Mouse (Mus musculus): ENCODE results near the gene Paqr5. TPM values are rescaled to one million over a fixed set of nuclear protein-coding genes. Genes with fewer than 3 reads are reported as not detected.

Paqr5 gene
- polyA plus RNA-seq, 1 experiment = 15.9 TPM

- no peak for DNase-seq (ENCODE audit: low read depth)
These were observed 65.9 kb downstream of the Paqr5 start for GRCm38 (mm10) chr9:61960753-61961152.

GRCm38 (mm10) chr9:61959921-61960569 is 66.6 kb downstream of the Paqr5 start:
- no peak for DNase-seq (ENCODE audit: low read depth)

- no peak for DNase-seq (ENCODE audit: low read depth)
These were observed 71.9 kb downstream of the Paqr5 start for GRCm38 (mm10) chr9:61954707-61955106.

- DNase-seq (ENCODE audit: low read depth) = peak; percentile 47
These were observed 74.4 kb downstream of the Paqr5 start for GRCm38 (mm10) chr9:61952241-61952640.

GRCm38 (mm10) chr9:61947402-61948346 is 79.0 kb downstream of the Paqr5 start:
- no peak for DNase-seq (ENCODE audit: low read depth)

GRCm38 (mm10) chr9:61946623-61947401 is 79.8 kb downstream of the Paqr5 start, which contains the start of gene Kif23:
TSS of gene Kif23 (minus strand) at chr9:61946774.
- DNase-seq (ENCODE audit: low read depth) = peak; percentile 23

- DNase-seq (ENCODE audit: low read depth) = no peak
These were observed 80.6 kb downstream of the Paqr5 start for GRCm38 (mm10) chr9:61945973-61946611.

GRCm38 (mm10) chr9:61941054-61941453 is 85.6 kb downstream of the Paqr5 start:
- no peak for DNase-seq (ENCODE audit: low read depth)

GRCm38 (mm10) chr9:61933333-61933732 is 93.3 kb downstream of the Paqr5 start:
- no peak for DNase-seq (ENCODE audit: low read depth)

GRCm38 (mm10) chr9:61932009-61932408 is 94.6 kb downstream of the Paqr5 start:
- DNase-seq (ENCODE audit: low read depth) = no peak

GRCm38 (mm10) chr9:61925086-61925660 is 101.5 kb downstream of the Paqr5 start:
- no peak for DNase-seq (ENCODE audit: low read depth)

GRCm38 (mm10) chr9:61920331-61920730 is 106.3 kb downstream of the Paqr5 start:
- no peak for DNase-seq (ENCODE audit: low read depth)

- DNase-seq (ENCODE audit: low read depth) = no peak
These were observed 107.2 kb downstream of the Paqr5 start for GRCm38 (mm10) chr9:61919464-61919863.

- no peak for DNase-seq (ENCODE audit: low read depth)
These were observed 109.2 kb downstream of the Paqr5 start for GRCm38 (mm10) chr9:61917436-61917835.

GRCm38 (mm10) chr9:61916986-61917385 is 109.7 kb downstream of the Paqr5 start:
- no peak for DNase-seq (ENCODE audit: low read depth)

GRCm38 (mm10) chr9:61915393-61916005 is 111.2 kb downstream of the Paqr5 start:
- DNase-seq (ENCODE audit: low read depth) = no peak

GRCm38 (mm10) chr9:61914917-61915300 is 111.7 kb downstream of the Paqr5 start:
- DNase-seq (ENCODE audit: low read depth) = no peak

GRCm38 (mm10) chr9:61914203-61914916 is 112.3 kb downstream of the Paqr5 start, which contains the start of gene Rplp1:
TSS of gene Rplp1 (minus strand) at chr9:61914542.
- DNase-seq (ENCODE audit: low read depth) = peak; percentile 58

GRCm38 (mm10) chr9:61911300-61912128 is 115.1 kb downstream of the Paqr5 start:
- no peak for DNase-seq (ENCODE audit: low read depth)

Measured in gonadal fat pad, adult 2 months (tissue).